Mouse (Mus musculus): ENCODE measurements around the gene Hemk1.

GRCm38 (mm10) chr9:107309171-107309570, 29.0 kb downstream of the Hemk1 start:
- TF ChIP-seq CTCF (IDR thresholded peaks at IDR 0.05; ENCODE audit: borderline replicate concordance, control insufficient read depth, extremely low read depth, insufficient read depth, low read length, poor library complexity) (no peak), POLR2A (IDR thresholded peaks at IDR 0.05; ENCODE audit: control insufficient read depth, extremely low read depth, insufficient read depth, low read length, poor library complexity) (no peak)

All from thymus, adult 2 months (tissue).